Mouse (Mus musculus): Measurements from ENCODE around the gene Ppil4.
"Not testable (repeated sequence)": the region's sequence is repeated elsewhere in the genome, so short reads cannot be mapped to it uniquely, and the experiment has no call there.

The Ppil4 gene

GRCm38 (mm10) chr10:7792751-7793385 lies at the start of gene Ppil4, which contains the start of gene Ginm1:
Gene Ppil4 (plus strand): TSS chr10:7792891.
Gene Ginm1 (minus strand): TSS chr10:7792824.
- DNase-seq (ENCODE audit: low spot score): peak; percentile 88

- not testable (repeated sequence) for DNase-seq (ENCODE audit: low spot score)
These were observed 47.2 kb upstream of the Ppil4 start for GRCm38 (mm10) chr10:7745528-7745927.

GRCm38 (mm10) chr10:7748752-7749151 lies 43.9 kb upstream of the Ppil4 start:
- DNase-seq (ENCODE audit: low spot score): no peak

- no peak for DNase-seq (ENCODE audit: low spot score)
These were observed 35.1 kb upstream of the Ppil4 start for GRCm38 (mm10) chr10:7757544-7757943.

GRCm38 (mm10) chr10:7772346-7772745 lies 20.3 kb upstream of the Ppil4 start:
- no peak for DNase-seq (ENCODE audit: low spot score)

- no peak for DNase-seq (ENCODE audit: low spot score)
These were observed 19.9 kb upstream of the Ppil4 start for GRCm38 (mm10) chr10:7772769-7773168.

- DNase-seq (ENCODE audit: low spot score): no peak
These were observed 17.3 kb upstream of the Ppil4 start for GRCm38 (mm10) chr10:7775421-7775820.

- DNase-seq (ENCODE audit: low spot score): no peak
These were observed 14.3 kb upstream of the Ppil4 start for GRCm38 (mm10) chr10:7778361-7778760.

- no peak for DNase-seq (ENCODE audit: low spot score)
These were observed 12.9 kb upstream of the Ppil4 start for GRCm38 (mm10) chr10:7779751-7780237.

GRCm38 (mm10) chr10:7780238-7781176 lies 12.2 kb upstream of the Ppil4 start:
- peak; percentile 69 for DNase-seq (ENCODE audit: low spot score)

GRCm38 (mm10) chr10:7781214-7781613 lies 11.5 kb upstream of the Ppil4 start:
- DNase-seq (ENCODE audit: low spot score): no peak

- no peak for DNase-seq (ENCODE audit: low spot score)
These were observed 5.4 kb upstream of the Ppil4 start for GRCm38 (mm10) chr10:7787319-7787718.

- no peak for DNase-seq (ENCODE audit: low spot score)
These were observed 389 bp upstream of the Ppil4 start for GRCm38 (mm10) chr10:7792254-7792750.

- no peak for DNase-seq (ENCODE audit: low spot score)
These were observed 8.6 kb downstream of the Ppil4 start for GRCm38 (mm10) chr10:7801258-7801657.

GRCm38 (mm10) chr10:7802519-7803140 lies 9.9 kb downstream of the Ppil4 start:
- no peak for DNase-seq (ENCODE audit: low spot score)

GRCm38 (mm10) chr10:7809937-7810336 lies 17.2 kb downstream of the Ppil4 start:
- peak; percentile 30 for DNase-seq (ENCODE audit: low spot score)

GRCm38 (mm10) chr10:7816476-7816875 lies 23.8 kb downstream of the Ppil4 start:
- DNase-seq (ENCODE audit: low spot score): no peak

- no peak for DNase-seq (ENCODE audit: low spot score)
These were observed 26.0 kb downstream of the Ppil4 start for GRCm38 (mm10) chr10:7818676-7819075.

GRCm38 (mm10) chr10:7819156-7819555 lies 26.5 kb downstream of the Ppil4 start:
- DNase-seq (ENCODE audit: low spot score): no peak

GRCm38 (mm10) chr10:7819603-7820002 lies 26.9 kb downstream of the Ppil4 start:
- no peak for DNase-seq (ENCODE audit: low spot score)

- DNase-seq (ENCODE audit: low spot score): no peak
These were observed 27.5 kb downstream of the Ppil4 start for GRCm38 (mm10) chr10:7820171-7820570.

GRCm38 (mm10) chr10:7821981-7822380 lies 29.3 kb downstream of the Ppil4 start:
- no peak for DNase-seq (ENCODE audit: low spot score)
